Mouse (Mus musculus) cerebellum, adult 11 months (tissue): Measurements from ENCODE around the gene Col23a1.

Experiments
- DNase-seq: peaks from one replicate; pipeline ENCODE4 v3.0.0; 2022

Col23a1 gene

GRCm38 (mm10) chr11:51289564-51290041 is at the start of gene Col23a1:
Col23a1 (plus strand) TSS chr11:51289920.
- DNase-seq, result peak; percentile 23

- DNase-seq, result no peak
Observed at GRCm38 (mm10) chr11:51242897-51243296, 46.8 kb upstream of the Col23a1 start.

- DNase-seq, result no peak
Observed at GRCm38 (mm10) chr11:51257006-51257405, 32.7 kb upstream of the Col23a1 start.

GRCm38 (mm10) chr11:51261680-51262219 is 28.0 kb upstream of the Col23a1 start, which contains the start of gene Clk4:
Clk4 (plus strand) TSS chr11:51261730.
- no peak for DNase-seq

GRCm38 (mm10) chr11:51262342-51263285 is 27.1 kb upstream of the Col23a1 start, which contains the start of gene BC049762:
BC049762 (minus strand) TSS chr11:51263046.
- DNase-seq, result peak; percentile 99

GRCm38 (mm10) chr11:51263286-51263831 is 26.4 kb upstream of the Col23a1 start:
- no peak for DNase-seq

GRCm38 (mm10) chr11:51264352-51264751 is 25.4 kb upstream of the Col23a1 start:
- peak; percentile 6 for DNase-seq

GRCm38 (mm10) chr11:51265326-51265725 is 24.4 kb upstream of the Col23a1 start:
- peak; percentile 14 for DNase-seq

GRCm38 (mm10) chr11:51274418-51274817 is 15.3 kb upstream of the Col23a1 start:
- DNase-seq, result no peak

- DNase-seq, result peak; percentile 6
Observed at GRCm38 (mm10) chr11:51290066-51290955, 591 bp downstream of the Col23a1 start.

GRCm38 (mm10) chr11:51293956-51294530 is 4.3 kb downstream of the Col23a1 start:
- DNase-seq, result no peak

- DNase-seq, result no peak
Observed at GRCm38 (mm10) chr11:51295742-51296141, 6.0 kb downstream of the Col23a1 start.

- no peak for DNase-seq
Observed at GRCm38 (mm10) chr11:51298691-51299090, 9.0 kb downstream of the Col23a1 start.

GRCm38 (mm10) chr11:51302396-51302795 is 12.7 kb downstream of the Col23a1 start:
- no peak for DNase-seq

- no peak for DNase-seq
Observed at GRCm38 (mm10) chr11:51303981-51304553, 14.3 kb downstream of the Col23a1 start.

GRCm38 (mm10) chr11:51308306-51308705 is 18.6 kb downstream of the Col23a1 start:
- DNase-seq, result no peak

GRCm38 (mm10) chr11:51311846-51312245 is 22.1 kb downstream of the Col23a1 start:
- DNase-seq, result no peak

- DNase-seq, result peak; percentile 15
Observed at GRCm38 (mm10) chr11:51315991-51316810, 26.5 kb downstream of the Col23a1 start.

GRCm38 (mm10) chr11:51320609-51321008 is 30.9 kb downstream of the Col23a1 start:
- no peak for DNase-seq

GRCm38 (mm10) chr11:51326908-51327307 is 37.2 kb downstream of the Col23a1 start:
- no peak for DNase-seq
